Mouse (Mus musculus) lung, postnatal 10 days (tissue): ENCODE results near the gene Gm20604.
A peak's percentile ranks its signal among the peaks of the same experiment; 100 is the strongest.

Source experiments
- DNase-seq: peaks from one replicate; pipeline ENCODE4 v3.0.0; 2021

Gene Gm20604

DNA sequence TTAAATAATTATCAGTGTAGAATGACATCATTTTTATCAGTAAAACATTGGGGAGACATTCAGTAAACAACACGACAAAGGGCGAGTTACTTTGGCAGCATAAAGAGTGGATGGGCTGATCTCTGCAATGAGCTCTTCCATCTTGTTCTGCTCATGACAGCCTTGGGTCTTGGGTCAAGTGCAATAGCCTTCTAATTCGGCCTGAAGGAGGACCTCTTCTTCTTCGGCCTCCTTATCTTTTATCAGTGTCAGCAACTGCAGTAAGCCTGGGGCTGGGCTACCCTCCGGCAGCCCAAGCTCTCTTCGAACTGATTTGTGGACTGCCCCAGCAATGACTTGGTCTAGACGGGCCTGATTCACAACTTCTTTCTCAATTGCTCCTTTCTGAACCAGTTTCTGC, 16.4 kb downstream of the Gm20604 start:
- DNase-seq = no peak

DNA sequence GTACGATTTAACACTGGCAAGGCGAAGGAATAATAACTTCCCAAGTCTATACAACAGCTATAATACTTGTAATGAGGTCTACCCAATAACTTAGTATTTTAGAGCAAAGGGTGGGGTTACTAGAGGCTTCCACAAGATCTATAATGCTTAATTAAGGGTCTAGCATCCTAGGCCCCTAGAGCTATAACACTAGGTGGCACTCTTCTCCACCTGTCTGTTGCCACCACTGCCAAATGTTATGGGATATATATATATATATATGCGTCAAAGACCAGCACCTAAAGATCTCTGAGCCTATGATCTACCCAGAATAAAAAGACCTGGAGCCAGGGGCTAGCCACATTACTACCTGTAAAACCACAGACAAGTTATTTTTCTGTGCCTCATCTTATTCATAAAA, 18.2 kb downstream of the Gm20604 start:
- DNase-seq = no peak

DNA sequence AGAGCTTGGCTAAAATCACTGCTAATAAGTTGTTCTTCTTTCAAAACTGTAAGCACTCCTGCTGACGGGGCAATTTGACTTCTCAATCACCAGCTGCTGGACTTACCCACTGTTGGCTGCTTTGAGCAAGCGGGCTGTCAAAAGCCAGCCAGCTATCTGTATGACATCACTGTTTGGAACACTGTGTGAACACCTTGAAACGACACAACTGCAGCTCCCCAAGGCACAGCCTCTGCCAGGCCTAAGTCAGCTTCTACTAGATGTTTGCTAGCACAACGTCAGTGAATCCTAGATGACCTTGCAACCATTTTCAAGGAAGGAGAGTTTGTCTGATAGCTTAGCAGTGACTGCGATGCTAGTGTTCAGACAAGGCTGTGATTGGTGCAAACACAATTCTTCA, 19.4 kb downstream of the Gm20604 start:
- DNase-seq = no peak

DNA sequence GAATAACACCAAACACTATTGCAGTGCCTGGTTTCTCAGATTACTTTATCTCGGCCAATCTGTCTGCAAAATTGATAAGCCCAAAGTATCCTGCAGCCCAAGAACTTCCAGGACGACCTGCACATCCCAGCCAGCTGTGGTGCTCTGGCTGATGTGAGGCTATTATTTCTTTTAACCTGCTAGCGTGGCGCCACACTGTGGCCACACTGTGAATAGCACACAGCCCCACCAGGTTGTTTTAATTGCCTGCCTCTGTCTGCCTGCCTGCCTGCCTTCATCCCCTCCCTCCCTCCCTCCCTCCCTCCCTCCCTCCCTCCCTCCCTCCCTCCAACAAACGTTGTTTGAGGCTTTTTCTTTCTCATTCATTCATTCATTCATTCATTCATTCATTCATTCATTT, 25.1 kb downstream of the Gm20604 start:
- DNase-seq = peak; percentile 76

DNA sequence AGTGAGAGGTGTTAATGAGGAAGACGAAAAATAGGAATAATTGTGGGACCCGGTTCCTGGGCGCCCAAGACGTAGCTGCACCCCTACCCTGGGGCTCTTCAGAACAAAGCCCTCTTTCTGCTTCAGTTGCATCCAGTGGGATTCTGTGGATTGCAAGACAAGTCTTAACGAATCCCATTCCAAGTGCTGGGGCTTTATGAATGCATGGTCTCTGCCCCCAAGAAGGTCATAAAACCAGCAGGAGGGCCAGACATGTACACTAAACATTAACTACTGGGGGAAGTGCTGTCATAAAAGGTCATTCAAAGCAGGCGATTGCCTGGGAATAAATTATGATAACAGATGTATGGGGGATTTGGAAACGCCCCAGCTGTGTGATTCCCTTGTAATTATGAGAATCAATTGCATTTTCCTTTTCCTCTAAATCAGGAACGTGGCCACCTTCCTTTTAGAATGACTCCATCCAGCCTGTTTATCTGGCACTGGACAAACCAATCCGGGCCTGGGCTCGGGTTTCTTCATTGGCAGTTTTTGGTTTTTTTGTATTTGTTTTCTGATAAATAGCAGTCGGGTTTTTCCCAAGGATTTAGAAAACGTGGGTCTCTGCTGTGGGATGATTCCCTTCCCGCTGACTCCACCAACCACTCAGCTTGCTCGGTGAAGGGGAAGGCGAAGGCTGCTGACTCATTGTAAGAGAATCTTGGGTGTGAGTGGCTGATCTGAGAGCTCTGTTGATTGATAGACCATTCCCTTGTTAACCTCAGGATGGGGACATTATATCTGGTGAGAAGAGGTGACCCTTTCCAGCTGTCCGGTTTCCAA, 27.5 kb downstream of the Gm20604 start:
- DNase-seq = no peak

DNA sequence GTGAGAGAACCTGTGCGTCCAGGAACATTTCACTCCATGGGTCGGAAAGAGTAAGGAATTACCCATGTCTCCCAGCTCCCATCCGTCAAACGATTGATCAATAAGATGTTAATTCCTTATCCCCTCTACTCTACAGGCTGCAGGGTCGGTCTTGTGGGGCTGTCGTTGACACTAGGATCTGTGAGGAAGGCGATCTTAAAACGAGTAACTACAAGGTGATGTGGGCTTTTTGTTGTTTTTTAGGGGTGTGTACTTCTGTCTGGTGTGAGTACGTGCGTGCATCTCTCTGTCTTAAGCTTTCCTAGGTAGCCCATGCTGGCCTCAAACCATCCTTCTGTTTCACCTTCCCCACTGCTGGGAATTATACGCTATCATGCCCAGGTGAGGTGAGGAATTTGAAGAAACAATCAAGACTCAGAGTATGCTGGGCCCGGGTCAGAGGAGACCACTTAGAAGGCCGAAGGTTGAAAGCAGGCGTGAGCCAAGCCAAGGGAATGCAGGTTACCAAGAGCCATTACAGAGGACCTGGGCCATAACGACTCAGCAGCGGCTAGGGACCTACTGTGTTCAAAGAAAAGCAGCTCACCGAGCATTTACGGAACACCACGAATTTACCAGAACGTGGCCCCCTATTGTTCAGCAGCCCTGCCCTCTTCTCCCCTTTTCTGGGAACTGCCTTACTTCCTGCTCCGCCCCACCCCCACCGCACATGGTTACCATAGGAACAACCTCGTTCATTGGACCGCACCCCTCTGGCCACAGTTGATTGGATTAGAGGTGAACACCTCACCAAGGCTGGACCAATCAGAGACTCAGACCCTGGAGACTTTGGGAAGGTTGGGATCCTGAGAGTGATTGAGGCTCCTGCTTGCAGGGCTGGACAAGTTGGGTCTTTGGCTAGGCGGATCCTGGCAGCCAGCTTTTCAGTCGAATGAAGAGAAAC, 28.3 kb downstream of the Gm20604 start:
- peak; percentile 78 for DNase-seq

DNA sequence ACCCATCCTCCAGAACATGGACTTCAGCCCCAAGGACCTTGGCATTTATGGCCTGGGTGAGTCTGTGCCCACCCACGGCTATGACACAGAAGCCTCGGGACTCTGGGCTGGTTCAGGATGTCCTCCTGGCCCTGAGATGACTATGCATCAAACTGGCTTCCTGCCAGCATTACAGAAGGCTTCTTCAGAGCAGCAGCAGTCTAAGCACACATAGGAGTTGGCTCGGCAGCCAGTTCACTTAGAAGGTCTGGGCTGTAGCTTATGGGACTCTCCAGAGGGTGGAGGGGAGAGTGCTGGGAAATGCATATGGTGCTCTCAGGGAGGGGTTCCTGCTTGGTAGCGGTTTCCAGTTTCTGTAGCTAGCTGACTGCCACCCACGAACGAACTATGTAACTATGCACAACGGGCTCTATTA, 32.7 kb downstream of the Gm20604 start:
- DNase-seq = no peak

DNA sequence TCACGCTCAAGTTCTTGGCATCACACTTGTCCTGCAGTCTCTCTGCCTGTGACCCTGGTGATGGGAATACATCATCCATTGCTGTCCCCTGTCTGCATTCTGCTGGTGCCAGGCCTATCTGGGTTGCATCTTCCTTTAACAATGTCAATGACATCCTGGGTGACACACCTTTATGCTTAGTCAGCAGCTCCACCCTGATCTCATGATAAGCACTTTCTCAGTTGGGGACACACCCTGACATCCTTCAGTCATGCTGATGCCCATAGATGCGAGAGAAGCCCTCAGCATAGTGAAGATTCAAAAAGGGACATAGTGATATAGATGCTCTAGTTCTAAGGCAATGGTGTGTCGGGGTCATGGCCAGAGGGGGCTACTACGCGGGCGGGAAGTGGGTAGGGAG, 33.3 kb downstream of the Gm20604 start:
- DNase-seq = no peak

DNA sequence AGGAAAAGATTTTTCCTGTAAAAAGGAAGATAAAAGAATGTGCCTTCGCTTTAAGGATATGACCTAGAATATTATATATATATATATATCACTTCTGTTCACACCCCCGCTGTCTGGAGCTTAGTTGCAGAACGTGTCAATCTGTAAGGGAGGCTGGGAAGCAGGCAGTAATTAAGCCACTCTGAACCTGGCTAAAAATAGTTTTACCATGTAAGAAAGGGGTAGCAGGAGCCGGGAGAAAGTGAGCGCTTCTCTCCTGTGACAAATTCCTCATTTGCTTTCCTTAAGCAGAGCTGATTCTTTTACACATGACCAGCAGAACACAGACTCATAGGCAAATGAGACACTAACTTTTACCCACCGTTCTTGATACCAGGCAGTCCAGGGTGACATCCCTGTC, 34.6 kb downstream of the Gm20604 start:
- DNase-seq = no peak

DNA sequence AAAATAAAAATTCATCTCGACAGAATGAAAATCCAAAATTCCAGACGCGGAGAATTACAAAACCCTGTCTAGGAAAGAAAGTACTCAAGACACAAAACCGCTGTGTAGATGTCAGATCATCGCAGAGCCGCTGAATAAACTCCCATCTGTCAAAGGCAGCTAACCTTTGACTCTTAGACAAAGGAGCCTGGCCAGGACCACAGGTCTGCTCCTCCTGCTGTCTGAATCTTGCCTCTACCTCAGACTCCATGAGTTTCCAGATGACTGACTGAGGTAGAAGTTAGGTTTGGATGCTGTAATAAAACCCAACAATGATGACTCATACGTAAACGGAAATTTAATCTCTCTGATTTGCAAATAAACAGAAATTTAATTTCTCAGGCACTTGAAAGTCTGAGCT, 35.5 kb downstream of the Gm20604 start:
- DNase-seq = no peak

DNA sequence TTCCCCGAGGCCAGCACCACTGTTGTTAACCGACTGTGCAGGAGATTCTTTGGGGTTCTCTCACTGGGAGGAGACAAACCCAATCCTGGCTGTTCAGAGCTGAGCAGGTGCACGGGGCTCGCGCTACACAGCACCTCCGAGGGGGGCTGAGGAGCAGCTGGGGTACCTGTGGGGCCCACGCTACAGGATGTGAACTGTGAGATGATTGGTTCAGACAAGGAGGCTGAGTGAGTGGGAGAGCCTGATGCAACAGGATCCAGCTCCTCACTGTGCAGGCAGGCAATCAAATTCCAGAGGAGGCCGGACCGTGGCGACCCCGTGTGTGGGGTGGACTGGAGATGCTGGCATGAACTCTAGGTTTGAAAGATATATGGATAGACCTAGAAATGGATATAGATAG, 36.0 kb downstream of the Gm20604 start:
- DNase-seq = no peak

DNA sequence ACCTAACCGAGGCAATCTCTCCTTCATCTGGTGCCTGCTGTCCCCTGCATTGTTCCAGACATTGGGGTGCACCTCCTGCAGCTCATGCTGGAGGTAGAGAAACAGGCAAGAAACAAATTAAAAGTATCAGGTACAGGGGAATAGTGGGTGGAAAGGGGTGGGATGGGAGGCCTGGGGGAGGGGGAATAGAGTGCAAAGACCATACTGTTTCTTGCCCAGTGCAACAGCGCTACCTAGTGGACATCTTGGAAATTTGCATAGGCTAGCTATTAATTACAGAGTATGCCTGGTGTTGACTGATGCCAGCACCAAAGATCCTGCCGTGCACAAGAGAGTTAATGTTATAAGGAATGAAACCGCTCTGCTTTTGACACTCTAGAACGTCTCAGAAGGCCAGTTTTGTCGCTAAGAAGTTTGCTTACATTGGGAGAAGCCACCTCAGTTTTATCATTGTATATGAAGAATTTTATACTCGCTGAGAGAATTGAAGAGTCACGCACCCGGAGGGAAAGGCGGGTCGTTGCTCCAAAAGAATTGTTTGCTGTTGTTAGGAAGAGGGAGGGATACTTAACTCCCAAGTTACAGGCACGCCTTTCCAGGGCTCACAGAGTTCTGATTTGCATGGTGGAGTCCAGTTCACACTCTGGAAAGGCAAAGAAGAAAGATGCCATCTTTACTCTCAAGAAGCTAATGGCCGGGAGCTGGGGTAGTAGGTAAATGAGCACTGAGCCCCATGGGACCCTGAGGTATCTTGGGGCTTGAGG, 38.7 kb downstream of the Gm20604 start:
- DNase-seq = peak; percentile 63

DNA sequence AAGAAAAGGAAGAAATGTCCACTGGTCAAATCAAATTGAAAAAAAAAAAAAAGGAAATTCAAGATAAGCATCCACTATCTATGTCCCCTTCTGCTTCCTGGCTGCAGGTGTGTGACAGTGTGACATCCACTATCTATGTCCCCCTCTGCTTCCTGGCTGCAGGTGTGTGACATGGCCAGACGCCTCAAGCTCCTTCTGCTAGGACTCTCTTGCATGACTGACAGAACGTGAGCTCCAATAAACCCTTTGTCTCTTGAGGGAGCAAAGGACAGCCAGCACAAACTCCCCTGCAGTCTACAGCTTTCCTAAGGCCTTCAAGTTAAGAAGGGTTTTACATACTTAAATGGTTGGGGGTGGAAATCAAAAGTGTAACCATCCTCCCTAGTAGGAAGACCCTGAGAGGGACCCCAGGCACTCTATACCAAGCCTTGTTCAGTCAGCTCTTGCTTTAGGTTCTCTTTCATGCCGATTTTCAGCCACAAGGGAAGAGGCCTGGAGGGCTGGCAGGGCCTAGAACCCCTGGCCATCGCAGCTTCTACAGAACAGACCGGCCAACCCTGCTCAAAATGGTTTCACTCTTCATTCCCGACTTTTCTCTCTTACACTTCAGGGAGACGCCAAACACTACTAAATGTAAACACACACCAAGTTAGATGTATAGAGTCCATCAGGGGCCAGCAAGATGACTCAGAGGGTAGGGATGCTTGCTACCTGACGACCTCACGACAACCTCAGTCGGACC, 43.6 kb downstream of the Gm20604 start:
- DNase-seq = no peak

DNA sequence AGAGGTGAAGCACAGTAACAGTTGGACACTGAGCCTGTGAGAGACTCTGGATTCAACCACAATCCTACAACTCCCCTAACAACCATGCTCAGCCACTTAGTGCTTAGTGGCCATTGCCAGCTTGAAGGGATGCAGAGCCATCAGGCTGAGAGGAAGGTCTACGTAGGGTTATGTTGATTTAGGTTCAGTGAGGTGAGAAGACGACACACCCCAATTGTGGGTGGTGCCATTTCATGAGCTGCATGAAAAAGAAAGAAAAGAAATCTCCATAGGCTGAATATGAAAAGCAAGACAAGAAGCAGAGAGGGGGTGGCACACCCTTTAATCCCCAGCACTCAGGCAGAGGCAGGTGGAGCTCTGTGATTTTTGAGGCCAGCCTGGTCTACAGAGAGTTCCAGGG, 44.4 kb downstream of the Gm20604 start:
- no peak for DNase-seq

DNA sequence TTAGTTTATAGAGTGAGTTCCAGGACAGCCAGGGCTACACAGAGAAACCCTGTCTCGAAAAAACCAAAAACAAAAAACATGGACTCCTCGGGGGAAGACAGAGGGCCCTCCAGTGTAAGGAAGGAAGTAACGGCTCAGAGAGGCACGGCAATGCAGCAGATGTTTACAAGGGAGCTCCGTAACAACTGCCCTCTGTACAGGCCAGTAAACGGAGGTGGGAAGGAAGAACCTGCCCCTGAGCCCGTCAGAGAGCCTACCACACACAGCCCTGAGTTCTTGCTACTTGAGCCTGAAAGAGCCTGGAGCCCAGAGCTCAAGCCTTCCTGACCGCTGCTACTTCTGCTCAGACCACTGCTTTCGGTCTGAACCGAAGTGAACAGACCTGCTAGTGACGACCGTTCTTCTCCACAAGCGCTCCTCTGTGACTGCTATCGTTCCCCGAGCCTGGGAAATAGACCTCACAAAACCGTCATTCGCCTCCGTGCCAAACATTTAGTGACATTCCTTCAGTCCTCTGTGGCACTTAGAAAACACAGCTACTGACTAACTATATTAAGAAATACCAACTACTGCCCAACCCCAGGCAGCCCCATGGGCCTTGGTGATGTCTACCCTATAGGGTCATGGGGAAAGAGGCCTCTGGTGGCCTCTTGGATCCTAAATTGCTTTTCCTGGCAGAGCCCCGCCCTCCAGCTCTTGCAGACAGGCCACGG, 45.2 kb downstream of the Gm20604 start:
- DNase-seq = no peak

DNA sequence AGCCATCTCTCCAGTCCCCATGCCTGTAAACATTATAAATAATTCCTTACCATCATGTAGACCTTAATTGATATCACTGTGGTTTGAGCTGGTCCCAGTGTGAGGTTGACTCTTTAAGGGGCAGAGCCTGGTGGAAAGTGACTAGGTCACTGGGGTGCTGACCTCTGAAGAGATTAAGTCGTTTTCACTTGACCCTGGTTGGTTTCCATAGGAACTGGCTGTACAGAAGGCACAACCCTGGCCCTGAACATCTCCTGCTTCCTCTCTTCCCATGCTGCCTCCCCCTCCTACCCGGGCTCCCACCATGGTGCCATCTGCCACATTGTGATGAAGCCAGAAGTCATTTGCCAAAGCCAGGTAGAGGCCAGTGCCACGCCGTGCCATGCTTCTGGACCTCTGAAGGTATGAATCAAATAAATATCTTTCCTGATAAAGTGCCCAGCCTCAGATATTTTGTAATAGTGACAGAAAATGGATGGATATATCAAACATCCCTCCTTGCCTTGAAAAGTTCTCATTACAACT, 47.6 kb downstream of the Gm20604 start:
- DNase-seq = no peak

DNA sequence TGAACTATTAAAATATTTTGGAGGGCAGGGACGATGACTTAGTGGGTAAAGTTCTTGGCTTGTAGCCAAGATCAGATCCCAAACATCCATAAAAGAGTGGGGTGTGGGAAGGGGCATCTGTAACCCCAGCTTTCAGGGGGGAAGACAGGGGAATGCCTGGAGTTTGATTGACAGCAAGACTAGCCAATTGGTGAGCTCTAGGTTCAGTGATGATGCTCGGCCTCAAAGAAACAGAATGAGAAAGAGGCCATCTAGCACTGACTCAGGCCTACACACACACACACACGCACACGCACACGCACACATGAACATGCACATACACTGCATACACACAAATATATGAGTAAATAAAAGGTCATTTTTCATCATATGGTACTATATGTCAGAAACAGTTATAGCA, 48.6 kb downstream of the Gm20604 start:
- no peak for DNase-seq

DNA sequence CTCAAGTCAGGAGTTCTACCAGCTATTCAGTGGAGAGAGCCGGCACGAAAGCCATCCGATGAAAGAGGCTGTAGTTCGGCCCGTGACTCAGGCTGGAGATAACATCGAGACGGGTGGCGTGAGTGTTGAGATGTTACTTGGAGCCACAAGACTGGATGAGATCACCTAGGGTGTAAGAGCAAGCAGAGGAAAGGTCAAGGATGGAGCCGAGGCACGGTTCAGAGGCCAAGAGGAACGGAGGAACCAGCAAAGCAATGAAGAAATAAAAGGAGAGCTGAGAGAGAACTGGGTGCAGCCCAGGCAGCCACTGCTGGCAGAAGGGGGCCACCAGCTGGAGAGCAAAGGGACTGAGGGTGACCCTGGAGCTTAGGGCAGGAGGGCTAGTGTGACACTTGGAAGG, 50.3 kb downstream of the Gm20604 start:
- no peak for DNase-seq

DNA sequence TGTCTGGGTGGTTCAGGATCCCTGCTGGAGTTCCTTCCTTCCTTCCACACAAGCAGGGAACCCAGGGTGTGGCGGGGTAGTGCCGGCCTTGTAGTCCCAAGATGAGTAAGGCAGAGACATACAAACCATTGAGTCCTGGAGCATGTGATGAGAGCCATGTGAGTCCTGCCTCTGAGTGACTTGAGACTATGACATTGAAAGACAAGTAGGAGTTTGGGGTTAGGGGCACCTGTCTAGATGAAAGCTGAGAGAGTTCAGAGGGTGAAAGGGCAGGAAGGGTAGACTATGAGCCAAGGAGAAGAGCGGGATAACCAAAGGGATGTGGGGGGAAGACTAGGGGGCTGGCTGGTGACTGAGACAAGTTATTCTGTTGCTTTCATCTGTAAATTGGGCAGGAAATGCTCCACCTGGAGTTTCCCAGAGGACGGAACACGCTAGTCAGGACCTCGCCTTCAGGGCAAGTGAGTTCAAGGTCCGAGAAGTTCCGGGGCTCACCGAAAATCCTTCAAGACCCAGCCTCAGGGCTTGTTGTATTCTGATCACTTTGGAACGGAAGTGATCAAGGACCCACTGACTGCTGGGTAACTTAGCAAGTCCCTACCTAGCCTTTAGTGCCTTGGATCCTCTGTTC, 51.5 kb downstream of the Gm20604 start:
- no peak for DNase-seq

DNA sequence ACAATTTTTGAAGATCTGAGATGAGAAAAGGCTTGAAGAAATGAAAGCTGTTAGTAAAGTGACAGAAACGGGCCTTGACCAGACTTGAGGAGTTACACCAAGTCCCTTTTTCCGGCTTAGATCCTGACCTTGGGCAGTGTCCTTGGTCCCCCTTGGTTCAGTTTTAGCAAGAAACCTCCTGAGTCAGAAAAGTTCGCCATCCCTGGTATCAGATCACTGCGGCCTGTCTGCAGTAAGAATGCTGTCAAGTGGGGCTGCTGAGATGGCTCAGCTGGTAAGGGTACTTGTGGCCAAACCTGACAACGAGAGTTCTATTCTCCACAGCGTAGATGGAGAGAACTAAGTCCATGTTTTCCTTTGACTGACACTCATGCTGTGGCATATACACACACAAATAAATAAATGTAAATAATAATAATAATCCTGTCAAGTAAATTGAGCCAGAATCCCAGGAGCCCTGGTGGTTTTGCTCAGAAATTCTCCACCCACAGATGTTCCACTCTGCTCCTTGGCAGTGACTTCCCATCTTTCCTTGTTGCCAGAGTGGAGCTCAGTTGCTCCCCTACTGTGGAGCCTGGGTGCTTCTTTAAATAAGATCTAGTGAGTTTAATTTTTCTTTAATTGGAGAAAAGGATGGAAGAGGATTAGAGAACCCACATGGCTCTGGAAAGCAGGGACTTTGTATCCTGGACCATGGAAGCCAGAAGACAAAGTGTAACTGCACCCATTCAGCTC, 52.4 kb downstream of the Gm20604 start:
- no peak for DNase-seq
